Mouse (Mus musculus) neural tube, embryonic 11.5 days (tissue): Measurements from ENCODE around the gene Sclt1. TPM values are rescaled to one million over a fixed set of nuclear protein-coding genes. Genes with fewer than 3 reads are reported as not detected.

ENCODE experiments used
- ATAC-seq: fragments of 200-750 bp; cut with Nextera tagmentation; 2 replicates; pipeline ENCODE4 v1.8.0; 2017; ENCODE audit warnings: moderate number of reproducible peaks, mild to moderate bottlenecking, moderate TSS enrichment, moderate library complexity; ENCODE audit not compliant: insufficient read depth, low FRiP score, low TSS enrichment
- DNase-seq: peaks from one replicate; pipeline ENCODE4 v3.0.0-alpha.2; 2015; ENCODE audit warnings: low spot score
- H3K27ac ChIP-seq: fragments of 300-500 bp; sonication (generic); 2 replicates; pipeline ENCODE4 v1.5.1; 2014; ENCODE audit warnings: low read depth, mild to moderate bottlenecking, low read length
- H3K27me3 ChIP-seq: fragments of 300-500 bp; sonication (generic); 2 replicates; pipeline ENCODE4 v1.6.1; 2014; ENCODE audit warnings: mild to moderate bottlenecking, low read length, mixed read lengths; ENCODE audit not compliant: control insufficient read depth, insufficient read depth
- H3K36me3 ChIP-seq: fragments of 300-500 bp; sonication (generic); 2 replicates; pipeline ENCODE4 v1.6.1; 2014; ENCODE audit warnings: mild to moderate bottlenecking, low read length, moderate library complexity, mixed read lengths; ENCODE audit not compliant: control insufficient read depth, insufficient read depth
- H3K4me1 ChIP-seq: fragments of 300-500 bp; sonication (generic); 2 replicates; pipeline ENCODE4 v1.6.1; 2014; ENCODE audit warnings: low read length, mixed read lengths; ENCODE audit not compliant: control insufficient read depth, insufficient read depth
- H3K4me2 ChIP-seq: fragments of 300-500 bp; sonication (generic); 2 replicates; pipeline ENCODE4 v1.6.1; 2014; ENCODE audit warnings: low read depth, mild to moderate bottlenecking, moderate library complexity
- H3K4me3 ChIP-seq: fragments of 300-500 bp; sonication (generic); 2 replicates; pipeline ENCODE4 v1.5.1; 2014; ENCODE audit warnings: low read depth, low read length
- H3K9ac ChIP-seq: fragments of 300-500 bp; sonication (generic); 2 replicates; pipeline ENCODE4 v1.6.1; 2014; ENCODE audit warnings: mild to moderate bottlenecking, low read length
- H3K9me3 ChIP-seq: fragments of 300-500 bp; sonication (generic); 2 replicates; pipeline ENCODE4 v1.6.1; 2016; ENCODE audit warnings: low read length; ENCODE audit not compliant: control insufficient read depth
- WGBS: fragments of 180-500 bp; shearing (Covaris S2); extraction: QIAGEN DNeasy Blood & Tissue Kit; methylation state at CpG from one replicate; pipeline ENCODE4 v1.1.7; 2014; 5-methylcytosine and 5-hydroxymethylcytosine counted together
- polyA plus RNA-seq: library from polyadenylated mRNA; unstranded; fragments of >200 nt; fragmentation: Nextera tagmentation; extraction: Ambion mirVana; gene quantifications from 2 replicates; pipeline ENCODE4 v1.2.1, GENCODE M21; 2014

Sclt1 gene
- polyA plus RNA-seq, 1 experiment from 2014 or later, result 23.6 TPM

- ATAC-seq (no peak), DNase-seq (no peak)
- 94% methylated on average over 7 of the region's 7 CpGs for WGBS
- Histone ChIP-seq H3K27ac (no peak overlapping the region), H3K27me3 (no peaks in the 10 kb centered on the region), H3K9me3 (no peaks in the 10 kb centered on the region), H3K4me3 (no peak overlapping the region), H3K9ac (no peak overlapping the region), H3K36me3 (no peaks in the 10 kb centered on the region), H3K4me1 (no peaks in the 10 kb centered on the region), H3K4me2 (no peak overlapping the region)
Observed at GRCm38 (mm10) chr3:41586917-41587316, 155.4 kb downstream of the Sclt1 start.

DNA sequence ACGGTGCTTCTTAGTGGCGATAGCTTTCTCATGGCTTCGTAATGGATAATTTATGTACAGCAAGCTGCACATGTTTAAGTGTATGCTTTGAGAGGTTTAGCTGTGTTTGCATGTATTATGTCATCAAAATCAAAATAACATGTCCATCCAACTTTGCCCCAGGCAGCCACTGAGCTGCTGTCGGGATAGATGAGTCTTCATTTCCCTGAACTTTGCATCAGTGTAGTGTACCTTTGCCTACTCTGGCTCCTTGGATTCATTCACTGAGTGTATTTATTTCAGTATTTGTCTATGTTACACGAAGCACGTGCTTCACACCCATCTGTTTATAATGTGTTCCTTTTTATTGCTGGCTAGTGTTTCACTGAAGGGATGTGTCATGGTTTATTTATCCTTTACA is 156.0 kb downstream of the Sclt1 start:
- H3K27ac ChIP-seq, result no peak overlapping the region
- H3K9me3 ChIP-seq, result no peaks in the 10 kb centered on the region
- WGBS, result 88% methylated on average over 6 of the region's 6 CpGs
- H3K4me2 ChIP-seq, result no peak overlapping the region
- no peak overlapping the region for H3K4me3 ChIP-seq
- no peaks in the 10 kb centered on the region for H3K36me3 ChIP-seq
- DNase-seq, result no peak
- H3K9ac ChIP-seq, result no peak overlapping the region
- H3K27me3 ChIP-seq, result no peaks in the 10 kb centered on the region
- peaks cover 5% of the 10 kb centered on the region; the same call in 1 of the 2 replicates for H3K4me1 ChIP-seq
- no peak for ATAC-seq

DNA sequence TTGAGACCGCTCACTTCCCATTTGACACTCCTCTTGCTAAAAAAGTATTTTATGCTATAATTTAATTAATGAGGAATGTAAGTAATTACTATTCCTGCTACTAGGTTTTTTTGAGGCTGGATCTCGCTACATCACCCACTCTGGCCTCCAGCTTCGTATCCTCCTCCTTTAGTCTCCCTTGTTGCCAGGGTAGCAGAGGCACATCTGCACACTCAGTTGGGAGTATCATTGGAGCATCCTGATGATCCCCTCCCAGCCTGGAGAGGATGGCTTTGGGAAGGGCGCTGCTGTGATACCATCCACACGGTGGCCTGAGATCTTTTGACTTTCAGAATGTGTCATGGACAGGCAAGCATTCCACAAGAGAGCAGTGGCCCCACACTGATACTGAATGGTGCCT is 156.8 kb downstream of the Sclt1 start:
- H3K27ac ChIP-seq, result no peak overlapping the region
- H3K36me3 ChIP-seq, result no peaks in the 10 kb centered on the region
- H3K9ac ChIP-seq, result no peak overlapping the region
- no peak overlapping the region for H3K4me3 ChIP-seq
- DNase-seq (no peak), ATAC-seq (no peak)
- 86% methylated on average over 5 of the region's 5 CpGs for WGBS
- no peaks in the 10 kb centered on the region for H3K27me3 ChIP-seq
- H3K4me2 ChIP-seq, result no peak overlapping the region
- H3K9me3 ChIP-seq, result no peaks in the 10 kb centered on the region
- H3K4me1 ChIP-seq, result peaks cover 9% of the 10 kb centered on the region

GRCm38 (mm10) chr3:41583621-41584020 is 158.7 kb downstream of the Sclt1 start:
- Histone ChIP-seq H3K4me3 (no peak overlapping the region), H3K36me3 (no peaks in the 10 kb centered on the region), H3K9ac (no peak overlapping the region), H3K27me3 (no peaks in the 10 kb centered on the region), H3K4me2 (no peak overlapping the region), H3K4me1 (peaks cover 24% of the 10 kb centered on the region), H3K27ac (no peak overlapping the region), H3K9me3 (no peaks in the 10 kb centered on the region)
- ATAC-seq (no peak), DNase-seq (no peak)
- 80% methylated on average over 4 of the region's 4 CpGs for WGBS

- Histone ChIP-seq H3K4me2 (no peak overlapping the region), H3K4me3 (no peak overlapping the region), H3K4me1 (peaks cover 24% of the 10 kb centered on the region), H3K9ac (no peak overlapping the region), H3K27me3 (no peaks in the 10 kb centered on the region), H3K27ac (no peak overlapping the region), H3K9me3 (no peaks in the 10 kb centered on the region), H3K36me3 (no peaks in the 10 kb centered on the region)
- 83% methylated on average over 14 of the region's 14 CpGs for WGBS
- ATAC-seq (no peak), DNase-seq (no peak)
Observed at GRCm38 (mm10) chr3:41583092-41583491, 159.2 kb downstream of the Sclt1 start.

DNA sequence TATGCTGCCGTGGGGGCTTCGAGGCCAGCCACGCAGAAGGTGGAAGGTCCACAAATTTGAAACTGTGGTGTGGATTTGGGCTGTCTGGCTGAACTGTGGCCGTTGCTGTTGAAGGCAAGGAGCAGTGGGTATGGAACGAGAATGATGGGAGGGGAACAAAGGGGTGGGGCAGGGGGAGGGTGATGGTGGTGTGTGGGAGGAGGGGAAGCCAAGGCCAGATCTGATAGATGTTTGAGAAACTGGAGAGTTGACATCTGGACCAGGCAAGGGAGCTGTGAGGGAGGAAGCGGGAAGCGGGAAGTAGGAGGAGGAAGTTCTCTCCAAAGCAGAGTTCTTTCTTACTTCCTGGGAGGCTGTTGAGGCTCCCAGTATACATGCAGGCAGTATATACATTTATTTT is 160.1 kb downstream of the Sclt1 start:
- DNase-seq, result no peak

GRCm38 (mm10) chr3:41581436-41581835 is 160.9 kb downstream of the Sclt1 start:
- ATAC-seq (no peak), DNase-seq (no peak)
- H3K9me3 ChIP-seq, result no peaks in the 10 kb centered on the region
- peaks cover 28% of the 10 kb centered on the region for H3K4me1 ChIP-seq
- H3K4me2 ChIP-seq, result 0 out of 2 replicates have a peak overlapping the region, but pooled peaks have one; percentile 3
- 45% methylated on average over 8 of the region's 8 CpGs for WGBS
- H3K36me3 ChIP-seq, result no peaks in the 10 kb centered on the region
- no peaks in the 10 kb centered on the region for H3K27me3 ChIP-seq
- H3K9ac ChIP-seq, result no peak overlapping the region
- H3K27ac ChIP-seq, result no peak overlapping the region
- no peak overlapping the region for H3K4me3 ChIP-seq

More for the DNA sequence above, 160.1 kb downstream of the Sclt1 start:
- Histone ChIP-seq H3K27me3 (no peaks in the 10 kb centered on the region), H3K4me2 (no peak overlapping the region), H3K9ac (no peak overlapping the region), H3K9me3 (no peaks in the 10 kb centered on the region), H3K27ac (no peak overlapping the region), H3K36me3 (no peaks in the 10 kb centered on the region), H3K4me1 (peaks cover 28% of the 10 kb centered on the region), H3K4me3 (no peak overlapping the region)
- 75% methylated on average over 7 of the region's 7 CpGs for WGBS
- no peak for ATAC-seq

DNA sequence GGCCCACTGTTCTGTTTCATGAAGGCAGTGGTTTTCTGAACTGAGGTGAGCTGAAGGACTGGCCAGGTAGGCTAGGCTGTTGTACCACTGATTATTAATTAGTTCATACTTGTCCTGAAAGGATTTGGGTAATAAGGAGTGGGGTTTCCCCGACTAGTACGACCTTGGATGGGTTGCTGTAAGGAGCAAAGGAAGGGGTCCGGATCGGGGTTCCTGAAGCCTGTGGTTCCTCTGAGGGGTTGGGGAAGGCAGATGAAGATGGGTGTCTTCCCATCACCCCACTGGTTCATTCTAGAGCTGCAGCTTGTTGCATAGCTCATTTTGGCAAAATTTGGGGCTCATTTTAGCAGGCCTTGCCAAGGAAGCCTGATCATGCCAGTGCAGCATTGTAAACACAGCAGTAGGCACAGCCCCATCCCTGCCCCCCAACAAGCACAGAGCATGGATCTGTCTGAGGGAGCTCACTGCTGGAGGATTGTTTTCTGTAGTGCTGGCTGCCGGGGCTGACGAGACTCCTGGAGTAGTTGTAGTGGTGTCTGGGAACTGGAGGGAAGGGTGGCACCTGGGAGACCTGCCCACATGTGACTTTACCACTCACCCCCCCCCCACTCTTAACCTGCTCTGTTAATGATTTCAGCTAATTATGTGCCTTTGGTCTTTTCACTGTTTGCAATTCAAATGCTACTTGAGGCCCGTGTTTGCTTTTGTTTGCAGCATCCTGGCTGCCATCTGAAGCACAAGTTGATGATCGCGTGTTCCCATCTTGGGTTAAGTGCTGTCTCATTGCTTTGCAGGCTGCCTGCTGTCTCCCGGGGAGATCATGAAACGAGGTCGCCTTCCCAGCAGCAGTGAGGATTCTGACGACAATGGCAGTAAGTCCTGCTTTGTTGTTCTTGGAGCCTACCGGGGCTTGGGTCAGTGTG is 161.7 kb downstream of the Sclt1 start:
- no peak for DNase-seq
- peaks cover 28% of the 10 kb centered on the region for H3K4me1 ChIP-seq

GRCm38 (mm10) chr3:41579873-41580272 is 162.4 kb downstream of the Sclt1 start:
- WGBS, result 16% methylated on average over 4 of the region's 4 CpGs
- no peak for ATAC-seq
- H3K4me3 ChIP-seq, result no peak overlapping the region
- H3K9me3 ChIP-seq, result no peaks in the 10 kb centered on the region
- H3K4me2 ChIP-seq, result no peak overlapping the region
- no peaks in the 10 kb centered on the region for H3K27me3 ChIP-seq
- no peak overlapping the region for H3K27ac ChIP-seq
- no peak overlapping the region for H3K9ac ChIP-seq
- H3K36me3 ChIP-seq, result no peaks in the 10 kb centered on the region
- peaks cover 32% of the 10 kb centered on the region for H3K4me1 ChIP-seq
- no peak for DNase-seq

More for the DNA sequence above, 161.7 kb downstream of the Sclt1 start:
- Histone ChIP-seq H3K4me2 (0 out of 2 replicates have a peak overlapping the region, but pooled peaks have one; percentile 3), H3K9me3 (no peaks in the 10 kb centered on the region), H3K27me3 (no peaks in the 10 kb centered on the region), H3K27ac (no peak overlapping the region), H3K4me3 (no peak overlapping the region), H3K9ac (no peak overlapping the region), H3K36me3 (no peaks in the 10 kb centered on the region)
- 34% methylated on average over 14 of the region's 14 CpGs for WGBS
- ATAC-seq, result no peak
